Mouse (Mus musculus): ENCODE measurements around the gene Slc16a3. TPM values are rescaled to one million over a fixed set of nuclear protein-coding genes. Genes with fewer than 3 reads are reported as not detected.

Gene Slc16a3
- polyA plus RNA-seq, 1 experiment from 2014 or later = 2.9 TPM

- peaks cover 53% of the 10 kb centered on the region for H3K36me3 ChIP-seq (ENCODE audit: control insufficient read depth, insufficient read depth, low read length)
- no peak overlapping the region for H3K27ac ChIP-seq (ENCODE audit: low read depth, low read length)
- H3K4me3 ChIP-seq (ENCODE audit: low read depth, low read length) = no peak overlapping the region
- H3K9me3 ChIP-seq (ENCODE audit: control insufficient read depth, low read length) = no peaks in the 10 kb centered on the region
- no peak for ATAC-seq (ENCODE audit: low read depth)
- H3K27me3 ChIP-seq (ENCODE audit: control insufficient read depth, insufficient read depth, low read length) = no peaks in the 10 kb centered on the region
- 96% methylated on average over 13 of the region's 13 CpGs for WGBS
- H3K9ac ChIP-seq (replicated peaks; ENCODE audit: low read depth, low read length) = no peak overlapping the region
- H3K4me2 ChIP-seq (ENCODE audit: low read depth, low read length) = no peak overlapping the region
- H3K4me1 ChIP-seq (ENCODE audit: control insufficient read depth, insufficient read depth, low read length) = no peaks in the 10 kb centered on the region
Measured at GRCm38 (mm10) chr11:120962050-120962771, 13.9 kb downstream of the Slc16a3 start.

GRCm38 (mm10) chr11:120962909-120963308 is 14.6 kb downstream of the Slc16a3 start:
- Histone ChIP-seq H3K27ac (ENCODE audit: low read depth, low read length) (no peak overlapping the region), H3K9ac (replicated peaks; ENCODE audit: low read depth, low read length) (no peak overlapping the region), H3K36me3 (ENCODE audit: control insufficient read depth, insufficient read depth, low read length) (peaks cover 55% of the 10 kb centered on the region), H3K4me2 (ENCODE audit: low read depth, low read length) (no peak overlapping the region), H3K9me3 (ENCODE audit: control insufficient read depth, low read length) (no peaks in the 10 kb centered on the region), H3K4me3 (ENCODE audit: low read depth, low read length) (no peak overlapping the region), H3K27me3 (ENCODE audit: control insufficient read depth, insufficient read depth, low read length) (no peaks in the 10 kb centered on the region), H3K4me1 (ENCODE audit: control insufficient read depth, insufficient read depth, low read length) (no peaks in the 10 kb centered on the region)
- no peak for ATAC-seq (ENCODE audit: low read depth)
- WGBS = 87% methylated on average over 7 of the region's 7 CpGs

- Histone ChIP-seq H3K27me3 (ENCODE audit: control insufficient read depth, insufficient read depth, low read length) (no peaks in the 10 kb centered on the region), H3K27ac (ENCODE audit: low read depth, low read length) (no peak overlapping the region), H3K9ac (replicated peaks; ENCODE audit: low read depth, low read length) (no peak overlapping the region), H3K36me3 (ENCODE audit: control insufficient read depth, insufficient read depth, low read length) (peaks cover 70% of the 10 kb centered on the region), H3K4me1 (ENCODE audit: control insufficient read depth, insufficient read depth, low read length) (no peaks in the 10 kb centered on the region), H3K9me3 (ENCODE audit: control insufficient read depth, low read length) (no peaks in the 10 kb centered on the region), H3K4me3 (ENCODE audit: low read depth, low read length) (no peak overlapping the region), H3K4me2 (ENCODE audit: low read depth, low read length) (no peak overlapping the region)
- 76% methylated on average over 10 of the region's 10 CpGs for WGBS
- no peak for ATAC-seq (ENCODE audit: low read depth)
Measured at GRCm38 (mm10) chr11:120964195-120965157, 16.2 kb downstream of the Slc16a3 start.

GRCm38 (mm10) chr11:120965587-120965986 is 17.3 kb downstream of the Slc16a3 start:
- no peaks in the 10 kb centered on the region for H3K9me3 ChIP-seq (ENCODE audit: control insufficient read depth, low read length)
- H3K4me1 ChIP-seq (ENCODE audit: control insufficient read depth, insufficient read depth, low read length) = no peaks in the 10 kb centered on the region
- H3K4me2 ChIP-seq (ENCODE audit: low read depth, low read length) = no peak overlapping the region
- ATAC-seq (ENCODE audit: low read depth) = no peak
- peaks cover 81% of the 10 kb centered on the region for H3K36me3 ChIP-seq (ENCODE audit: control insufficient read depth, insufficient read depth, low read length)
- no peak overlapping the region for H3K27ac ChIP-seq (ENCODE audit: low read depth, low read length)
- H3K4me3 ChIP-seq (ENCODE audit: low read depth, low read length) = no peak overlapping the region
- no peak overlapping the region for H3K9ac ChIP-seq (replicated peaks; ENCODE audit: low read depth, low read length)
- H3K27me3 ChIP-seq (ENCODE audit: control insufficient read depth, insufficient read depth, low read length) = no peaks in the 10 kb centered on the region
- 80% methylated on average over 4 of the region's 4 CpGs for WGBS

- Histone ChIP-seq H3K4me2 (ENCODE audit: low read depth, low read length) (no peak overlapping the region), H3K9ac (replicated peaks; ENCODE audit: low read depth, low read length) (no peak overlapping the region), H3K4me1 (ENCODE audit: control insufficient read depth, insufficient read depth, low read length) (no peaks in the 10 kb centered on the region), H3K27ac (ENCODE audit: low read depth, low read length) (no peak overlapping the region), H3K9me3 (ENCODE audit: control insufficient read depth, low read length) (no peaks in the 10 kb centered on the region), H3K4me3 (ENCODE audit: low read depth, low read length) (no peak overlapping the region), H3K27me3 (ENCODE audit: control insufficient read depth, insufficient read depth, low read length) (no peaks in the 10 kb centered on the region), H3K36me3 (ENCODE audit: control insufficient read depth, insufficient read depth, low read length) (peaks cover 97% of the 10 kb centered on the region)
- no peak for ATAC-seq (ENCODE audit: low read depth)
- 94% methylated on average over 5 of the region's 5 CpGs for WGBS
Measured at GRCm38 (mm10) chr11:120969742-120970141, 21.5 kb downstream of the Slc16a3 start.

- H3K4me2 ChIP-seq (ENCODE audit: low read depth, low read length) = no peak overlapping the region
- peaks cover 90% of the 10 kb centered on the region for H3K36me3 ChIP-seq (ENCODE audit: control insufficient read depth, insufficient read depth, low read length)
- H3K27ac ChIP-seq (ENCODE audit: low read depth, low read length) = no peak overlapping the region
- no peaks in the 10 kb centered on the region for H3K9me3 ChIP-seq (ENCODE audit: control insufficient read depth, low read length)
- H3K9ac ChIP-seq (replicated peaks; ENCODE audit: low read depth, low read length) = no peak overlapping the region
- no peaks in the 10 kb centered on the region for H3K27me3 ChIP-seq (ENCODE audit: control insufficient read depth, insufficient read depth, low read length)
- WGBS = 94% methylated on average over 5 of the region's 5 CpGs
- no peak for ATAC-seq (ENCODE audit: low read depth)
- H3K4me3 ChIP-seq (ENCODE audit: low read depth, low read length) = no peak overlapping the region
- no peaks in the 10 kb centered on the region for H3K4me1 ChIP-seq (ENCODE audit: control insufficient read depth, insufficient read depth, low read length)
Measured at GRCm38 (mm10) chr11:120971237-120971636, 23.0 kb downstream of the Slc16a3 start.

- no peak overlapping the region for H3K9ac ChIP-seq (replicated peaks; ENCODE audit: low read depth, low read length)
- peaks cover 71% of the 10 kb centered on the region for H3K36me3 ChIP-seq (ENCODE audit: control insufficient read depth, insufficient read depth, low read length)
- H3K27me3 ChIP-seq (ENCODE audit: control insufficient read depth, insufficient read depth, low read length) = no peaks in the 10 kb centered on the region
Measured at GRCm38 (mm10) chr11:120973318-120973717, 25.0 kb downstream of the Slc16a3 start.

GRCm38 (mm10) chr11:120979711-120980426 is 31.6 kb downstream of the Slc16a3 start:
- H3K4me1 ChIP-seq (ENCODE audit: control insufficient read depth, insufficient read depth, low read length) = no peaks in the 10 kb centered on the region
- WGBS = 87% methylated on average over 8 of the region's 8 CpGs
- no peaks in the 10 kb centered on the region for H3K27me3 ChIP-seq (ENCODE audit: control insufficient read depth, insufficient read depth, low read length)
- no peak overlapping the region for H3K4me2 ChIP-seq (ENCODE audit: low read depth, low read length)
- H3K4me3 ChIP-seq (ENCODE audit: low read depth, low read length) = no peak overlapping the region
- H3K27ac ChIP-seq (ENCODE audit: low read depth, low read length) = no peak overlapping the region
- no peaks in the 10 kb centered on the region for H3K9me3 ChIP-seq (ENCODE audit: control insufficient read depth, low read length)
- H3K9ac ChIP-seq (replicated peaks; ENCODE audit: low read depth, low read length) = no peak overlapping the region
- no peak for ATAC-seq (ENCODE audit: low read depth)
- H3K36me3 ChIP-seq (ENCODE audit: control insufficient read depth, insufficient read depth, low read length) = peaks cover 27% of the 10 kb centered on the region

More at GRCm38 (mm10) chr11:120973318-120973717, 25.0 kb downstream of the Slc16a3 start:
- no peak overlapping the region for H3K27ac ChIP-seq (ENCODE audit: low read depth, low read length)
- H3K9me3 ChIP-seq (ENCODE audit: control insufficient read depth, low read length) = no peaks in the 10 kb centered on the region
- no peak overlapping the region for H3K4me2 ChIP-seq (ENCODE audit: low read depth, low read length)
- ATAC-seq (ENCODE audit: low read depth) = no peak
- H3K4me3 ChIP-seq (ENCODE audit: low read depth, low read length) = no peak overlapping the region
- H3K4me1 ChIP-seq (ENCODE audit: control insufficient read depth, insufficient read depth, low read length) = no peaks in the 10 kb centered on the region
- 86% methylated on average over 6 of the region's 6 CpGs for WGBS

Measured in neural tube, embryonic 14.5 days (tissue).